Mouse (Mus musculus): Measurements from ENCODE around the gene Myo16. TPM values are rescaled to one million over a fixed set of nuclear protein-coding genes. Genes with fewer than 3 reads are reported as not detected.

Gene Myo16
- polyA plus RNA-seq, 1 experiment from 2014 or later: 0.70 TPM

DNA sequence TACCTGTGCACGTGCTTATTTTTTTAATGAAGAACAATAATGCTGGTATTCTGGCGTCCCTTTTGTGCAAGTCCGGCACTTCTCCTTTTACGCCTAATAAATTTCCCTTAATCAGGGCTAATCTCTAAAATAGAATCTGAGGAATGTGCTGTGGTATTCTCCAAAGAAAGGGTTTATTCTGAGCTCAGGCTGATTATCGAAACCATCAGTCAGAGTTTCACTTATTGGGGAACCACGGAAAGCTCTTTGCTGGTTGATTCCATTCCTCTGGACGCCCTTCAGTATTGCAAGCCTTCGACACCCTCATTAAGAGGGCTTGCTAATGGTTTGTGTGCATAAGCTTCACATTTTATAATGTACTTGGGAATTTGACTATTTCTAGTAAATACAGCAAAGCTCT is 475.0 kb downstream of the Myo16 start:
- peaks cover 5% of the 10 kb centered on the region; the same call in 1 of the 2 replicates for H3K4me1 ChIP-seq (ENCODE audit: insufficient read depth)
- no peak for DNase-seq
- no peak overlapping the region for H3K27ac ChIP-seq (ENCODE audit: low read depth)
- no peak overlapping the region for H3K9ac ChIP-seq
- no peaks in the 10 kb centered on the region for H3K27me3 ChIP-seq (ENCODE audit: insufficient read depth, low read length)
- H3K4me3 ChIP-seq (ENCODE audit: low read depth, low read length): no peak overlapping the region
- H3K4me2 ChIP-seq: no peak overlapping the region
- H3K36me3 ChIP-seq (ENCODE audit: insufficient read depth): no peaks in the 10 kb centered on the region
- TF ChIP-seq CTCF (IDR thresholded peaks at IDR 0.05; ENCODE audit: low read depth): no peak
- H3K9me3 ChIP-seq (ENCODE audit: low read depth, low read length): 0 out of 2 replicates have a peak, but pooled peaks cover 3% of the 10 kb centered on the region
- 53% methylated on average over 8 of the region's 8 CpGs for WGBS
- no peak for ATAC-seq (ENCODE audit: insufficient read depth)

DNA sequence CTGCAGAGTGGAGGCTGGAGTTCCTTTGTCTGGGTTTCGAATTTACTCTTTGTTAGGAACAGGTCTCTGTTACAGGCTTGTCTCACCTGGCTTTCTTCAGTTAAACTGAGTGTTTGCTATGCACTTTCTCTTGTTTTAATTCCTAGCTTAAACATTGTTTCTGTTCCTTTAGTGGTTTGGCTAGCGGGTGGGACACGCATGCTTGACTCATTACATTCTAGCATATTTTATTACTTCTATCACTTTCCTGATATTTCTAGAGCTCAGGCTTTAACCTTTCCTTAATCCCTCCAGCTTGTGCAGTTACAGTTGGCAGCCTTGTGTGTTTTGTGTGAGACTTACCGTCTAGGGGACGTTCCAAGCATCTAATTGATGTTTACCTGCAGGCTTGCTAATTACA is 476.2 kb downstream of the Myo16 start:
- no peaks in the 10 kb centered on the region for H3K9me3 ChIP-seq (ENCODE audit: low read depth, low read length)
- H3K27me3 ChIP-seq (ENCODE audit: insufficient read depth, low read length): no peaks in the 10 kb centered on the region
- 41% methylated on average over 5 of the region's 5 CpGs for WGBS
- peak overlapping the region; percentile 6; the same call in 1 of the 2 replicates for H3K27ac ChIP-seq (ENCODE audit: low read depth)
- H3K9ac ChIP-seq: no peak overlapping the region
- TF ChIP-seq CTCF (IDR thresholded peaks at IDR 0.05; ENCODE audit: low read depth): no peak
- H3K4me3 ChIP-seq (ENCODE audit: low read depth, low read length): no peak overlapping the region
- H3K4me2 ChIP-seq: no peak overlapping the region
- DNase-seq (peak; percentile 26), ATAC-seq (ENCODE audit: insufficient read depth) (no peak)
- H3K36me3 ChIP-seq (ENCODE audit: insufficient read depth): no peaks in the 10 kb centered on the region
- H3K4me1 ChIP-seq (ENCODE audit: insufficient read depth): peaks cover 5% of the 10 kb centered on the region; the same call in 1 of the 2 replicates

DNA sequence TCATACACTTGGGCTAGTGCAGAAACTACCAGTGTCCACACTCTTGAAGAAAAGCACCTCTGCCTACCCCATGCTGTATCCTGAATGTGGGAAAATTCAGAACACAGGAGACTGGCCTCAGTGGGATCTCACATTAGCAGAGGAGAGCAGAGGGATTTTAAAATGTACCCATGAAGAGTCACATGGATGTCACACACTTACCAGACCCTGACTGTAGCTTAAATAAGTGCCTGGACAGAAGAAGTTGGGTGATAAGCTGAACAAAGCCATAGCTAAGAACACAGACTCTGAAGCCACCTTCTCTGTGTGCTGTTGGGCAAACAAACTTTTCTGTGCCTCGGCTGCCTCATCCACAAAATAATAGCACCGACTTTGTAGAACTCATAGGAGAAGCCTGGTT is 477.3 kb downstream of the Myo16 start:
- Histone ChIP-seq H3K27me3 (ENCODE audit: insufficient read depth, low read length) (no peaks in the 10 kb centered on the region), H3K4me1 (ENCODE audit: insufficient read depth) (peaks cover 5% of the 10 kb centered on the region; the same call in 1 of the 2 replicates), H3K27ac (ENCODE audit: low read depth) (no peak overlapping the region), H3K9me3 (ENCODE audit: low read depth, low read length) (no peaks in the 10 kb centered on the region), H3K9ac (no peak overlapping the region), H3K36me3 (ENCODE audit: insufficient read depth) (no peaks in the 10 kb centered on the region), H3K4me2 (no peak overlapping the region), H3K4me3 (ENCODE audit: low read depth, low read length) (no peak overlapping the region)
- ATAC-seq (ENCODE audit: insufficient read depth) (no peak), DNase-seq (no peak)
- no peak for TF ChIP-seq CTCF (IDR thresholded peaks at IDR 0.05; ENCODE audit: low read depth)
- 77% methylated on average over 2 of the region's 2 CpGs for WGBS

DNA sequence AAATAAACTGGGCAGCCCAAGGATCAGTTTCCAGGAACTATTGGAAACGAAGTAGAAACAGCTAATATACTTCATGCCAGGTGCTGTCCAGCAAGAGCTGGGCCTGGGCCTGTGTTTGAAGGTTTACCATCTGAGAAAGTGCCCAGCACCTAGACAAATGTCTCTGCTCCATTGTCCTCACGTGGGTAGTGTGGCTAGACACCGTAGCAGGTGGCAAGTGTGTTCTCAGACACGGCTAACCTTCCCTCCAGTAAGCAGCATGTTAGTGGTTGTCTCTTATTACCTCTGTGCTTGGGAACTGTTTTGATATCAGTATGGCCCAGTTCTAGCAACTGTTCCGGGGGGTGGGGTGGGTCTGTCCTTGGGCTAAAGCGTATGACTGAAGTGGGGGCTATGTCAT is 478.9 kb downstream of the Myo16 start:
- Histone ChIP-seq H3K27ac (ENCODE audit: low read depth) (no peak overlapping the region), H3K4me2 (no peak overlapping the region), H3K4me3 (ENCODE audit: low read depth, low read length) (no peak overlapping the region), H3K4me1 (ENCODE audit: insufficient read depth) (peaks cover 5% of the 10 kb centered on the region; the same call in 1 of the 2 replicates), H3K9ac (no peak overlapping the region), H3K27me3 (ENCODE audit: insufficient read depth, low read length) (no peaks in the 10 kb centered on the region), H3K9me3 (ENCODE audit: low read depth, low read length) (no peaks in the 10 kb centered on the region), H3K36me3 (ENCODE audit: insufficient read depth) (no peaks in the 10 kb centered on the region)
- TF ChIP-seq CTCF (IDR thresholded peaks at IDR 0.05; ENCODE audit: low read depth): no peak
- no peak for ATAC-seq (ENCODE audit: insufficient read depth)
- 76% methylated on average over 6 of the region's 6 CpGs for WGBS
- DNase-seq: no peak

DNA sequence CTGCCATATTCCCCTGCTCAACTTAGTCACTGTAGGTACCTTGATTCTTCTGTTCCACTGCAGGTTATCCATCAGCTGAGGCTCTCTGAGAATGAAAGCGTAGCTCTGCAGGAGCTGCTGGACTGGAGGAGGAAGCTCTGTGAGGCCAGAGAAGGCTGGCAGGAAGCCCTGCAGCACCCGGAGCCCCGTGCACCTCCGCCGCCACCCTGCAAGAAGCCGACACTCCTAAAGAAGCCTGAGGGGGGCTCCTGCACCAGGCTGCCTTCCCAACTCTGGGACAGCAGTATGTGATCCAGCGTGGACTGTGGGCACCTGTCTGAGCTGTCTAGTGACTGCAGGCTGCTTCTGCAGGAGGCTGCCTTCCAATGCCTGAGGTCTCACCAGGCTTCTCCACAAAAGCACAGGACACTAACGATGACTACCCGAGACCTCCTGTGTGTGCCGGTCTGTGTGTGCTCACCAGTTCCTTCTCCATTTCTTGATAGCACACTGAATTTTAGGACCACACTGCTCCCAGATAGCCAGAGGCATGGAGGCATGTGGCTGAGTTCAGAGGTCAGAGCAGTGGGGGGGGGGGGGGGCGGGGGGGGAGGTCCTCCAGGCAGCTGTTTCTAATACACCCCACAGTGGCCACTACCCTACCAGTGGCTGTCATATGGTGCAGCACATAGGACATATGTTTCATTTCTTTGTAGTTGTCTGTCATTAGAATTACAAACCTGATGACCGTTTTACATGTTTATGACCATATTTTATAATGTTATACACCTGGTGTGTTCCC is 479.8 kb downstream of the Myo16 start:
- DNase-seq (no peak), ATAC-seq (ENCODE audit: insufficient read depth) (no peak)
- Histone ChIP-seq H3K27ac (ENCODE audit: low read depth) (no peak overlapping the region), H3K4me1 (ENCODE audit: insufficient read depth) (peaks cover 5% of the 10 kb centered on the region; the same call in 1 of the 2 replicates), H3K9me3 (ENCODE audit: low read depth, low read length) (no peaks in the 10 kb centered on the region), H3K4me3 (ENCODE audit: low read depth, low read length) (no peak overlapping the region), H3K27me3 (ENCODE audit: insufficient read depth, low read length) (no peaks in the 10 kb centered on the region), H3K9ac (no peak overlapping the region), H3K36me3 (ENCODE audit: insufficient read depth) (no peaks in the 10 kb centered on the region), H3K4me2 (no peak overlapping the region)
- WGBS: 52% methylated on average over 12 of the region's 12 CpGs
- no peak for TF ChIP-seq CTCF (IDR thresholded peaks at IDR 0.05; ENCODE audit: low read depth)

DNA sequence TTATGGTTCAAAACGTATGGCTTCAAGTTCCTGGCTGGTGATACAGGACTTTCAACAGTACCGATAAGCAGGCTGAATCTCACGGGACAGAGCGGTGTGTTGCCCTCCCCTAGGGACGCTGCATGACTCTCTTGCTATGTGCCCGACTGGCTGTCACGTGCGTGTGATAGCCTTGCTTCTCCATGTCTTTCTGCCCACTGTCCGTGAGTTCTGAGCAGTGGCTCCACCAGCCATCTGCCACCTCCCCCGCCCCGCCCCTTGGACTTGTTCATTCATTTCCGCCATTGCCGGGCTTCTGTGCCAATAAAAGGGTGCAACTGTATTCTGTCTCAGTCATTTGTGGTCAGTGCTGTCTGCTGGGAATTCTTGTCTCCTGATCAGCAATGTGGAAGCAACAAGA is 480.7 kb downstream of the Myo16 start:
- 61% methylated on average over 13 of the region's 13 CpGs for WGBS
- no peak for DNase-seq

DNA sequence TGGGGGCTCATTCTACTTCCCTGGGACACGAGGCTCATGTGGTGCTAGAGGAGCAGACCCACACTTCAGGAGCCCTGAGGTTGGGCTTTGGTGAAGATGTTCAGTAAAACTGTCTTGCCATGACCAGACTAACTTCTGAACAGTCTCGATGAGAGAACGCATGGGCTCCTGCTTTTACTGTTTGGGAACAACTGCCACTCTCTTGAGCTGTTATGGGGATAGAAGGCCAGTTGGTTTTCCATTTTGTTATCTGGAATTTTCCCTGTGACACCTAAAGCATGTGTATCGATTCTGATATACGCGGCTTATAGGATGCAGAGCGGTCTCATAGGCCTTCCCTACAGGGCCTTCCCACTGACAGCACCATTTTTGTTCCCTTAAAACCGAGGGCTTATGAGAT is 485.2 kb downstream of the Myo16 start:
- Histone ChIP-seq H3K27ac (ENCODE audit: low read depth) (no peak overlapping the region), H3K4me3 (ENCODE audit: low read depth, low read length) (no peak overlapping the region), H3K27me3 (ENCODE audit: insufficient read depth, low read length) (no peaks in the 10 kb centered on the region), H3K9me3 (ENCODE audit: low read depth, low read length) (no peaks in the 10 kb centered on the region), H3K36me3 (ENCODE audit: insufficient read depth) (no peaks in the 10 kb centered on the region), H3K9ac (no peak overlapping the region), H3K4me2 (no peak overlapping the region), H3K4me1 (ENCODE audit: insufficient read depth) (no peaks in the 10 kb centered on the region)
- 87% methylated on average over 8 of the region's 8 CpGs for WGBS
- ATAC-seq (ENCODE audit: insufficient read depth): no peak
- DNase-seq: no peak
- TF ChIP-seq CTCF (IDR thresholded peaks at IDR 0.05; ENCODE audit: low read depth): no peak

More for the DNA sequence above, 480.7 kb downstream of the Myo16 start:
- Histone ChIP-seq H3K36me3 (ENCODE audit: insufficient read depth) (no peaks in the 10 kb centered on the region), H3K27ac (ENCODE audit: low read depth) (no peak overlapping the region), H3K9ac (no peak overlapping the region), H3K4me1 (ENCODE audit: insufficient read depth) (peaks cover 1% of the 10 kb centered on the region; the same call in 1 of the 2 replicates), H3K27me3 (ENCODE audit: insufficient read depth, low read length) (no peaks in the 10 kb centered on the region), H3K4me2 (no peak overlapping the region), H3K4me3 (ENCODE audit: low read depth, low read length) (no peak overlapping the region), H3K9me3 (ENCODE audit: low read depth, low read length) (no peaks in the 10 kb centered on the region)
- no peak for TF ChIP-seq CTCF (IDR thresholded peaks at IDR 0.05; ENCODE audit: low read depth)
- ATAC-seq (ENCODE audit: insufficient read depth): no peak; the same call in 1 of the 2 replicates
